Mouse (Mus musculus) cerebellum, adult 2 months (tissue): ENCODE results near the gene Acaca. TPM values are rescaled to one million over a fixed set of nuclear protein-coding genes. Genes with fewer than 3 reads are reported as not detected.

Source experiments
- DNase-seq, 2 experiments: peaks; one replicate each; pipeline ENCODE4 v3.0.0; 2021
- H3K27ac ChIP-seq: fragments of 200-500 bp; 2 replicates; pipeline ENCODE4 v1.5.1; 2012; ENCODE audit warnings: low read length, control low read depth, inconsistent platforms; ENCODE audit not compliant: insufficient read depth
- H3K27me3 ChIP-seq: fragments of 200-500 bp; 2 replicates; pipeline ENCODE4 v1.6.1; 2012; ENCODE audit warnings: inconsistent platforms, mild to moderate bottlenecking, low read length, moderate library complexity; ENCODE audit not compliant: control insufficient read depth, insufficient read depth
- H3K4me1 ChIP-seq: fragments of 200-500 bp; 2 replicates; pipeline ENCODE4 v1.6.1; 2011; ENCODE audit warnings: low read length; ENCODE audit not compliant: control insufficient read depth, insufficient read depth
- H3K4me3 ChIP-seq: fragments of 200-500 bp; replicated peaks from 2 replicates; pipeline ENCODE3; 2011; ENCODE audit warnings: mild to moderate bottlenecking, low read depth, low read length, control low read depth; ENCODE audit not compliant: insufficient read depth
- CTCF ChIP-seq: fragments of 200-500 bp; IDR thresholded peaks from 2 replicates; pipeline ENCODE4 v1.5.1; 2011; ENCODE audit warnings: low read depth, mild to moderate bottlenecking, control low read depth, low read length, moderate library complexity, borderline replicate concordance; ENCODE audit not compliant: insufficient read depth
- POLR2A ChIP-seq: fragments of 200-500 bp; IDR thresholded peaks from 2 replicates; pipeline ENCODE4 v1.6.1; 2011; ENCODE audit warnings: low read length, control low read depth, borderline replicate concordance; ENCODE audit not compliant: insufficient read depth
- WGBS: fragments of 180-500 bp; shearing (Covaris S2); methylation state at CpG from one replicate; pipeline ENCODE4 v1.1.7; 2018; 5-methylcytosine and 5-hydroxymethylcytosine counted together
- polyA plus RNA-seq: library from polyadenylated mRNA; depleted of rRNA; stranded (reverse); fragments of >200 nt; gene quantifications from 2 replicates; pipeline ENCODE4 v1.2.3, GENCODE M21; 2012

Acaca gene
- polyA plus RNA-seq, 1 experiment = 29.2 TPM

DNA sequence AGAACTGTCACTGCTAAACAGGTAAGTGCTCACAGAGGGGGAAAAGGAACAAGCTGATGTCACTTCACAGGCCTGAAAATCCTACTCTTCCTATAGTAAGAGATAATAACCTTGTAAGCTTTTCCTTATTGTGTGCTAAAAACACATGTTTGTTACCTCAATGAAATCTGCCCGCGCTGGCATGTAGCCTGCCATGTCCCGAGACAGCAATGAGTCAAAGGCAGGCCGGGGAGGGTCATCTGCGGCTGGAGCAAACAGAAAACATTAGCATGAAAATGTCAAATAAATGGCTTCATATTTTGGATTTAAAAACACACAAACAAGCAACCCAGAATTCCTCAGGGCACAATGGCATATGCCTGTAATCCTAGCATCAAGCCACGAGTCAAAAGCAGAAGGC lies 25.4 kb upstream of the Acaca start:
- no peak for DNase-seq
- H3K27ac ChIP-seq = no peak overlapping the region
- no peaks in the 10 kb centered on the region for H3K4me1 ChIP-seq
- no peak for TF ChIP-seq CTCF
- WGBS = 84% methylated on average over 6 of the region's 6 CpGs
- no peaks in the 10 kb centered on the region for H3K27me3 ChIP-seq
- no peak overlapping the region for H3K4me3 ChIP-seq

GRCm38 (mm10) chr11:84107137-84107536 lies 22.3 kb upstream of the Acaca start:
- Histone ChIP-seq H3K4me3 (no peak overlapping the region), H3K27ac (no peak overlapping the region), H3K4me1 (no peaks in the 10 kb centered on the region), H3K27me3 (no peaks in the 10 kb centered on the region)
- TF ChIP-seq POLR2A (no peak), CTCF (no peak)
- DNase-seq = no peak
- 68% methylated on average over 2 of the region's 2 CpGs for WGBS

GRCm38 (mm10) chr11:84113623-84114022 lies 15.8 kb upstream of the Acaca start:
- Histone ChIP-seq H3K27me3 (no peaks in the 10 kb centered on the region), H3K4me1 (no peaks in the 10 kb centered on the region), H3K27ac (no peak overlapping the region), H3K4me3 (no peak overlapping the region)
- no peak for DNase-seq
- TF ChIP-seq POLR2A (no peak), CTCF (no peak)
- WGBS = 91% methylated on average over 5 of the region's 5 CpGs

DNA sequence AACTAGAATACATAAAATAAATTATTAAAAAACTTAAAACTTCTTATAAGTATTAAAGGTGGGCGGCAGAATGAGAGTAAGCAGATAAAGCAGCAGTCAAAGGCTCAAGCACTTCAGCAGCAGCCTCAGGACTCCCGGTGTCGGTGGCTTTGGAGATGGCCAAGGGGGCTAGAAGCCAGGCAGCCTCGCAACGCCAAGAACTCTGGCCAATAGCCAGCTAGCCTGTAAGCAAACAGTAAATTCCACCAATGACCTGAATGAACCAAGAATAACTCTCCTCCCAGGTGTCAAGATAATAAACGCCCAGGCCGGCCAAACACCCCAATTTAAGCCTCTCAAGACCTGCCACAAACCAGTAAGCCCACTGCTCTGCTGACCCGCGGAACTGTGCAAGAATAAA lies 13.8 kb upstream of the Acaca start:
- 26% methylated on average over 9 of the region's 9 CpGs for WGBS
- H3K4me3 ChIP-seq = no peak overlapping the region
- no peak overlapping the region for H3K27ac ChIP-seq
- no peaks in the 10 kb centered on the region for H3K27me3 ChIP-seq
- no peaks in the 10 kb centered on the region for H3K4me1 ChIP-seq
- DNase-seq = peak; percentile 20 to 27
- no peak for TF ChIP-seq CTCF
- no peak for TF ChIP-seq POLR2A

DNA sequence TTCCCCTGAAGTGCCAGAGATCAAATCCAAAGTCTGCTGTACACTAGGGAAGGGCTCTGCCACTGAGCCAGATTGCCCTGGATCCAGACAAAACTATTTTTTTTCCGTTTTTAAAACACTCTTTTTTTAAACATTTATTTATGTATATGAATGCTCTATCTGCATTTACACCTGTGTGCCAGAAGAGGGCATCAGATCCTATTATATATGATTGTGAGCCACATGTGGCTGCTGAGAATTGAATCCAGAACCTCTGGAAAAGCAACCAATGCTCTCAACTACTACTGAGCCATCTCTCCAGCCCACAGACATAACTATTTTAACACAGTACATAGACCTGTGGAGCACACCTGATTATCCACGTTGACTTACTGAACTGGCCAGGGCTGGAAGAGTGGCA lies 13.3 kb upstream of the Acaca start:
- Histone ChIP-seq H3K4me3 (no peak overlapping the region), H3K27me3 (no peaks in the 10 kb centered on the region), H3K27ac (no peak overlapping the region), H3K4me1 (no peaks in the 10 kb centered on the region)
- 55% methylated on average over 2 of the region's 2 CpGs for WGBS
- DNase-seq = no peak
- TF ChIP-seq CTCF = no peak
- no peak for TF ChIP-seq POLR2A

DNA sequence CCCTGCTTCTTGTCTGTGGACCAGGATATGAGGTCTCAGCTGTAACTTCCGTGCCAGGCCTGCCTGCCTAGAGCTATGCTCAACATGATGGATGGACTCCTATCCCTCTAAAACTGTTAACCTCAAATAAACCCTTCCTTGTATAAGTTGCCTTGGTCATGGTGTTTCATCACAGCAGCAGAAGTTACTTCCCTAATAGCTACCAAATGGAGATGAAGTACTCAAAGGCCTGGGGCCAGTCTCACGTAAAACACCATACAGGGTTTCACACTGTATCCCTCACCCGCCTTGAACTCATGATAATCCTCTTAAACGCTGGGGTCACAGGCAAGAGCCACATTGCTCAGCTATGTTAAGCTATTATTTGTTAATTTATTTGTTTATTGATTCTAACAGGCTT lies 12.0 kb upstream of the Acaca start:
- WGBS = 92% methylated on average over 4 of the region's 4 CpGs
- no peak for DNase-seq
- no peak overlapping the region for H3K27ac ChIP-seq
- H3K4me1 ChIP-seq = no peaks in the 10 kb centered on the region
- TF ChIP-seq POLR2A (no peak), CTCF (no peak)
- no peak overlapping the region for H3K4me3 ChIP-seq
- H3K27me3 ChIP-seq = no peaks in the 10 kb centered on the region

DNA sequence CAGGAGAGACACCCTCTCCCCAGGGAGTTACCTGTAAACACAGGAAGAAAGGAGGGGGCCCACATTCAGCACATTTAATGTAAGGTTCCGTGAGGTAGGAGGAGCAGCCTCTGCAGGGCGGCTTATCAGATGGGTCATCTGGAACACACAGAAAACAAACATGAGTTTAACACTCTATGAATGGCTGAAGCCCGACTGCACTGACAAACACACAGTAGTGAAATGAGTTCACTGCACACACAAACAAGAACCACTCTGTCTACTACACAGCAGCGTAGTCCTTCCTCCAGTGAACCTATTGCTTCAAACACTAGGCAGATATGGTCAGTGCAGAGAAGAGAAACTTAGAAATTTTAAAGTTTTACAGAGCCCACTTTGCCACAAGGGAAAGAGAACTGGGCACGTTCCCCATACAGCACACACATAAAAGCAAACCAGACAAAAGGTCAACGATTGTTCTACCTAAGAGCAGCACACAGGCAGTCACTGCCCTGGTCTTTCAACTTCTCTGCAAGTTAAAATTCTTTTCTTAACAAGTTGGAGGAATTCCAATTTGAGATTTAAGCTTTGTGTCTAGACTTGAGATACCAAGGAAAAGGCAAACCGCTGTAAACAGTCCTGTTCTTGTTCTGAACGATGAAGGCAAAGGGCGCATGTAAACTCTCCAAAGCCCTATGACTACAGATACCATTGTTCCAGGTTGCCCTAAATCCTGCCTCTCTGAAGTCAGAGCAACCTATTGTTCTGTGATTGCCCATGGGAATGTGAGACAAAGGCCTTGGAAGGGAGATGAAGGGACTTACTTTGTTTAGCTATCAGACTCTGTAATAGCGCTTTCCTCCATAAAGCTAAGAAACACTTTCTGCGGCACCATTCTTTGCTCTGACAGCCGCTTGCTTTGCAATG lies 8.2 kb upstream of the Acaca start:
- 88% methylated on average over 12 of the region's 12 CpGs for WGBS
- Histone ChIP-seq H3K4me3 (no peak overlapping the region), H3K27me3 (no peaks in the 10 kb centered on the region), H3K4me1 (no peaks in the 10 kb centered on the region), H3K27ac (no peak overlapping the region)
- no peak for DNase-seq
- no peak for TF ChIP-seq CTCF
- TF ChIP-seq POLR2A = no peak

- no peak for TF ChIP-seq CTCF
- TF ChIP-seq POLR2A = no peak
- DNase-seq = peak in 1 of 2 experiments; percentile 21
- Histone ChIP-seq H3K4me1 (no peaks in the 10 kb centered on the region; the same call in 1 of the 2 replicates), H3K27me3 (no peaks in the 10 kb centered on the region), H3K27ac (no peak overlapping the region), H3K4me3 (no peak overlapping the region)
- 74% methylated on average over 4 of the region's 4 CpGs for WGBS
These were observed 1.5 kb upstream of the Acaca start for GRCm38 (mm10) chr11:84127977-84128376.
